ENCODE assay signal across 19 mouse cellular contexts in genomic region chr2:146631098-146631497, GRCm38 (mm10).
DNase-seq lines count a peak whose midpoint lies in the region; TF ChIP-seq lines count a peak whose summit lies in the region.
"Had no signal": no experiment of that assay in that cellular context is flagged by ENCODE, and none has a peak within 500 bp of the region (broad histone marks: within the 10 kb centered on the region; RNA-seq: fewer than 3 reads in every experiment).

No protein-coding gene starts in this region.

- H3K4me1 ChIP-seq in E14TG2a.4 (replicated peaks; ENCODE audit: low read depth, low read length) (peaks cover 65% of the 10 kb centered on the region), ES-Bruce4 (ENCODE audit: control insufficient read depth, insufficient read depth, low read length) (no peaks in the 10 kb centered on the region), ES-E14 (ENCODE audit: control insufficient read depth in 2 of 2, insufficient read depth in 2 of 2, low read length in 2 of 2, poor library complexity in 1 of 2) (peaks cover 15 to 23% of the 10 kb centered on the region in 2 experiments)
- H3K4me1 ChIP-seq: forebrain, embryonic 12.5 days had no signal

- H3K4me3 ChIP-seq in E14TG2a.4 (replicated peaks; ENCODE audit: low read length), result peak overlapping the region; percentile 32; the same call in 1 of the 2 replicates
- H3K4me3 ChIP-seq in ES-Bruce4 (ENCODE audit: low read depth, low read length), result no peak overlapping the region
- peak overlapping the region in 1 of 2 experiments; percentile 17; a peak in 1 of 4 replicates for H3K4me3 ChIP-seq in ES-E14 (ENCODE audit: insufficient read depth in 1 of 2, low read depth in 1 of 2, low read length in 2 of 2, poor library complexity in 1 of 2, severe bottlenecking in 1 of 2)
- H3K4me3 ChIP-seq: embryonic facial prominence, embryonic 12.5 days; forebrain, embryonic 12.5 days had no signal

- H3K36me3 ChIP-seq in E14TG2a.4 (ENCODE audit: insufficient read depth, low read length), result 0 out of 2 replicates have a peak, but pooled peaks cover 7% of the 10 kb centered on the region
- H3K36me3 ChIP-seq in ES-Bruce4 (ENCODE audit: control insufficient read depth, insufficient read depth, low read length, poor library complexity, severe bottlenecking), result no peaks in the 10 kb centered on the region
- H3K36me3 ChIP-seq in ES-E14 (ENCODE audit: control insufficient read depth, insufficient read depth, low read length, poor library complexity, severe bottlenecking), result no peaks in the 10 kb centered on the region
- H3K36me3 ChIP-seq: embryonic facial prominence, embryonic 12.5 days; forebrain, embryonic 12.5 days had no signal

- H3K9me3 ChIP-seq in E14TG2a.4 (ENCODE audit: low read length) (peaks cover 23% of the 10 kb centered on the region), ES-Bruce4 (replicated peaks; ENCODE audit: control insufficient read depth, insufficient read depth, low read length, poor library complexity, severe bottlenecking) (no peaks in the 10 kb centered on the region), ES-E14 (ENCODE audit: control insufficient read depth, insufficient read depth, low read depth, low read length) (no peaks in the 10 kb centered on the region)
- H3K9me3 ChIP-seq: embryonic facial prominence, embryonic 12.5 days; forebrain, embryonic 12.5 days had no signal

- DNase-seq in ES-E14 (ENCODE audit: low read depth, low spot score) (peak; percentile 45), ZHBTc4 (ENCODE audit: low read depth, low spot score) (peak; percentile 92)
- DNase-seq in spleen, postnatal 14 days (ENCODE audit: low spot score in 2 of 2), result no peak
- no peak for DNase-seq in kidney, adult 9 months
- DNase-seq in lung, adult 18-20 months, result no peak
- DNase-seq: adrenal gland, adult 2 months; adrenal gland, postnatal 10 days; adrenal gland, postnatal 25 days; cerebellum, adult 11 months; cerebellum, adult 18-20 months; cerebellum, adult 8-10 months; cerebellum, adult 9-11 months; cerebellum, postnatal 14 days; cerebellum, postnatal 36 days; embryo, embryonic 11 days had no signal

- no peak for TF ChIP-seq POLR2A in ES-Bruce4 (IDR thresholded peaks at IDR 0.05; ENCODE audit: insufficient read depth, low read length)

- TF ChIP-seq EP300 in ES-Bruce4 (IDR thresholded peaks at IDR 0.05; ENCODE audit: insufficient read depth, low read depth, low read length), result peak; percentile 97

- in situ Hi-C loops in ES-E14 (cut with MboI; ENCODE audit: low sequenced_read_pairs in 2 of 2, unreplicated experiment in 2 of 2), result loop anchor here in 1 of 2 experiments (5.0 kb wide), 1 partner anchor 546 kb away; no protein-coding TSS in a partner anchor

- H3K9ac ChIP-seq in ES-Bruce4 (ENCODE audit: low read depth, poor library complexity, severe bottlenecking) (no peak overlapping the region), ES-E14 (ENCODE audit: insufficient read depth, low read depth, low read length, poor library complexity, severe bottlenecking) (no peak overlapping the region)
- H3K9ac ChIP-seq: embryonic facial prominence, embryonic 12.5 days; forebrain, embryonic 12.5 days had no signal

- no peak for TF ChIP-seq CTCF in E14TG2a.4 (conservative IDR thresholded peaks at IDR 0.05; ENCODE audit: low read length)
- no peak for TF ChIP-seq CTCF in ES-Bruce4 (IDR thresholded peaks at IDR 0.05; ENCODE audit: low read depth, low read length)

- peak overlapping the region; percentile 37; the same call in 1 of the 2 replicates for H3K27ac ChIP-seq in ES-Bruce4 (ENCODE audit: insufficient read depth, low read length)
- H3K27ac ChIP-seq in ES-E14 (ENCODE audit: insufficient read depth, low read depth, low read length, poor library complexity, severe bottlenecking), result peak overlapping the region; percentile 14; the same call in 1 of the 2 replicates
- H3K27ac ChIP-seq: embryonic facial prominence, embryonic 12.5 days; forebrain, embryonic 12.5 days had no signal

- H3K27me3 ChIP-seq in E14TG2a.4 (ENCODE audit: insufficient read depth, low read length) (no peaks in the 10 kb centered on the region), ES-Bruce4 (ENCODE audit: control insufficient read depth, insufficient read depth, low read length, poor library complexity, severe bottlenecking) (no peaks in the 10 kb centered on the region)
- H3K27me3 ChIP-seq: embryonic facial prominence, embryonic 12.5 days had no signal

TF ChIP-seq in ES-E14, 5 proteins besides CTCF, POLR2A, EP300 and RAD21:
- TF ChIP-seq MAFK (IDR thresholded peaks at IDR 0.05; ENCODE audit: insufficient read depth, low read depth, low read length), result no peak
- no peak for TF ChIP-seq ZC3H11A (IDR thresholded peaks at IDR 0.05; ENCODE audit: borderline replicate concordance, low read depth, low read length)
- TF ChIP-seq ZNF384 (IDR thresholded peaks at IDR 0.05; ENCODE audit: low read depth, low read length), result no peak
- TF ChIP-seq HCFC1 (IDR thresholded peaks at IDR 0.05; ENCODE audit: borderline replicate concordance, insufficient read depth, low read length), result no peak
- no peak; the same call in 1 of the 2 replicates for TF ChIP-seq CHD2 (IDR thresholded peaks at IDR 0.05; ENCODE audit: low read depth, low read length)

Comparison
In these comparisons a context has a peak if more than half of its experiments do, and no peak if none do; other contexts are left out.
1. DNase-seq: peak in ES-E14 (single experiment) and ZHBTc4 (single experiment); none in spleen, postnatal 14 days (0 of 2), kidney, adult 9 months (single experiment) and lung, adult 18-20 months (0 of 2).